Mouse (Mus musculus) forebrain, embryonic 13.5 days (tissue): ENCODE measurements around the gene Stac. TPM values are rescaled to one million over a fixed set of nuclear protein-coding genes. Genes with fewer than 3 reads are reported as not detected.

Experiments
- ATAC-seq: fragments of 200-750 bp; cut with Nextera tagmentation; 2 replicates; pipeline ENCODE4 v1.8.0; 2017
- H3K27ac ChIP-seq: fragments of 300-500 bp; sonication (generic); 2 replicates; pipeline ENCODE4 v1.5.1; 2015; ENCODE audit warnings: inconsistent platforms, mild to moderate bottlenecking, moderate library complexity
- H3K27me3 ChIP-seq: fragments of 300-500 bp; sonication (generic); 2 replicates; pipeline ENCODE4 v1.6.1; 2015; ENCODE audit warnings: mild to moderate bottlenecking, inconsistent platforms
- H3K36me3 ChIP-seq: fragments of 300-500 bp; sonication (generic); 2 replicates; pipeline ENCODE4 v1.6.1; 2015; ENCODE audit warnings: mild to moderate bottlenecking, inconsistent platforms; ENCODE audit not compliant: poor library complexity, severe bottlenecking
- H3K4me1 ChIP-seq: fragments of 300-500 bp; sonication (generic); 2 replicates; pipeline ENCODE4 v1.6.1; 2015; ENCODE audit warnings: inconsistent platforms
- H3K4me2 ChIP-seq: fragments of 300-500 bp; sonication (generic); 2 replicates; pipeline ENCODE4 v1.6.1; 2015; ENCODE audit warnings: inconsistent platforms, mild to moderate bottlenecking, moderate library complexity
- H3K4me3 ChIP-seq: fragments of 300-500 bp; sonication (generic); 2 replicates; pipeline ENCODE4 v1.5.1; 2015; ENCODE audit warnings: mild to moderate bottlenecking, inconsistent platforms
- H3K9ac ChIP-seq: fragments of 300-500 bp; sonication (generic); 2 replicates; pipeline ENCODE4 v1.6.1; 2015; ENCODE audit warnings: mild to moderate bottlenecking, inconsistent platforms
- H3K9me3 ChIP-seq: fragments of 300-500 bp; sonication (generic); replicated peaks from 2 replicates; pipeline ENCODE4 v1.6.1; 2016; ENCODE audit warnings: inconsistent platforms
- WGBS: fragments of 180-500 bp; shearing (Covaris S2); methylation state at CpG from one replicate; pipeline ENCODE4 v1.1.7; 2015; 5-methylcytosine and 5-hydroxymethylcytosine counted together
- polyA plus RNA-seq: library from polyadenylated mRNA; unstranded; fragments of >200 nt; fragmentation: Nextera tagmentation; extraction: Ambion mirVana; gene quantifications from 2 replicates; pipeline ENCODE4 v1.2.1, GENCODE M21; 2015

Gene Stac
- 3.1 and 3.4 TPM in 2 replicates for polyA plus RNA-seq

GRCm38 (mm10) chr9:111689680-111690483 is at the start of gene Stac:
Stac (minus strand) TSS chr9:111690348.
- no peak within 1 kb of the TSS for H3K27ac ChIP-seq
- 4% methylated on average over 33 of the region's 64 CpGs for WGBS
- H3K9me3 ChIP-seq, result no peaks in the 10 kb centered on the region
- H3K4me1 ChIP-seq, result peaks cover 12% of the 10 kb centered on the region; the same call in 1 of the 2 replicates
- peak within 1 kb of the TSS; percentile 92 for H3K4me2 ChIP-seq
- peaks cover 14% of the 10 kb centered on the region for H3K27me3 ChIP-seq
- H3K9ac ChIP-seq, result peak within 1 kb of the TSS; percentile 63
- H3K36me3 ChIP-seq, result no peaks in the 10 kb centered on the region
- H3K4me3 ChIP-seq, result peak within 1 kb of the TSS; percentile 54
- ATAC-seq, result peak; percentile 89

GRCm38 (mm10) chr9:111739431-111740245 is 49.5 kb upstream of the Stac start:
- no peak overlapping the region for H3K4me2 ChIP-seq
- no peaks in the 10 kb centered on the region for H3K36me3 ChIP-seq
- no peaks in the 10 kb centered on the region for H3K9me3 ChIP-seq
- H3K9ac ChIP-seq, result no peak overlapping the region
- no peaks in the 10 kb centered on the region for H3K4me1 ChIP-seq
- H3K4me3 ChIP-seq, result no peak overlapping the region
- WGBS, result 77% methylated on average over 10 of the region's 10 CpGs
- H3K27me3 ChIP-seq, result no peaks in the 10 kb centered on the region
- no peak overlapping the region for H3K27ac ChIP-seq
- no peak for ATAC-seq

GRCm38 (mm10) chr9:111739026-111739425 is 48.9 kb upstream of the Stac start:
- H3K9ac ChIP-seq, result no peak overlapping the region
- H3K4me1 ChIP-seq, result no peaks in the 10 kb centered on the region
- 71% methylated on average over 3 of the region's 3 CpGs for WGBS
- no peaks in the 10 kb centered on the region for H3K36me3 ChIP-seq
- no peak overlapping the region for H3K4me2 ChIP-seq
- no peak overlapping the region for H3K4me3 ChIP-seq
- ATAC-seq, result no peak
- no peak overlapping the region for H3K27ac ChIP-seq
- no peaks in the 10 kb centered on the region for H3K9me3 ChIP-seq
- no peaks in the 10 kb centered on the region for H3K27me3 ChIP-seq

- no peak overlapping the region for H3K9ac ChIP-seq
- no peaks in the 10 kb centered on the region for H3K36me3 ChIP-seq
- ATAC-seq, result no peak
- H3K4me2 ChIP-seq, result no peak overlapping the region
- H3K4me1 ChIP-seq, result no peaks in the 10 kb centered on the region
- H3K27ac ChIP-seq, result no peak overlapping the region
- no peaks in the 10 kb centered on the region for H3K9me3 ChIP-seq
- whole genome bisulfite sequencing, result 87% methylated on average over 2 of the region's 2 CpGs
- no peaks in the 10 kb centered on the region for H3K27me3 ChIP-seq
- H3K4me3 ChIP-seq, result no peak overlapping the region
These were observed 47.6 kb upstream of the Stac start for GRCm38 (mm10) chr9:111737796-111738195.

GRCm38 (mm10) chr9:111735931-111736330 is 45.8 kb upstream of the Stac start:
- H3K4me2 ChIP-seq, result no peak overlapping the region
- H3K36me3 ChIP-seq, result no peaks in the 10 kb centered on the region
- no peaks in the 10 kb centered on the region for H3K9me3 ChIP-seq
- no peak overlapping the region for H3K27ac ChIP-seq
- H3K4me1 ChIP-seq, result no peaks in the 10 kb centered on the region
- H3K4me3 ChIP-seq, result no peak overlapping the region
- H3K9ac ChIP-seq, result no peak overlapping the region
- 80% methylated on average over 3 of the region's 3 CpGs for WGBS
- ATAC-seq, result no peak
- H3K27me3 ChIP-seq, result no peaks in the 10 kb centered on the region

- no peak for ATAC-seq
- Histone ChIP-seq H3K36me3 (no peaks in the 10 kb centered on the region), H3K27ac (no peak overlapping the region), H3K4me1 (no peaks in the 10 kb centered on the region), H3K27me3 (no peaks in the 10 kb centered on the region), H3K9ac (no peak overlapping the region), H3K4me2 (no peak overlapping the region), H3K9me3 (no peaks in the 10 kb centered on the region), H3K4me3 (no peak overlapping the region)
- WGBS, result 85% methylated on average over 9 of the region's 9 CpGs
These were observed 42.0 kb upstream of the Stac start for GRCm38 (mm10) chr9:111731939-111732670.

GRCm38 (mm10) chr9:111724981-111725593 is 34.9 kb upstream of the Stac start:
- Histone ChIP-seq H3K4me2 (no peak overlapping the region), H3K36me3 (no peaks in the 10 kb centered on the region), H3K27ac (no peak overlapping the region), H3K27me3 (no peaks in the 10 kb centered on the region), H3K4me3 (no peak overlapping the region), H3K4me1 (peaks cover 7% of the 10 kb centered on the region; the same call in 1 of the 2 replicates), H3K9me3 (no peaks in the 10 kb centered on the region), H3K9ac (no peak overlapping the region)
- ATAC-seq, result no peak
- WGBS, result 7% methylated on average over 5 of the region's 5 CpGs

- H3K4me1 ChIP-seq, result no peaks in the 10 kb centered on the region
- H3K4me3 ChIP-seq, result no peak overlapping the region
- no peaks in the 10 kb centered on the region for H3K9me3 ChIP-seq
- no peak overlapping the region for H3K9ac ChIP-seq
- no peak overlapping the region for H3K27ac ChIP-seq
- no peaks in the 10 kb centered on the region for H3K27me3 ChIP-seq
- H3K4me2 ChIP-seq, result no peak overlapping the region
- ATAC-seq, result no peak
- WGBS, result 68% methylated on average over 3 of the region's 3 CpGs
- no peaks in the 10 kb centered on the region for H3K36me3 ChIP-seq
These were observed 24.3 kb upstream of the Stac start for GRCm38 (mm10) chr9:111714457-111714856.

GRCm38 (mm10) chr9:111700101-111700500 is 10.0 kb upstream of the Stac start:
- H3K36me3 ChIP-seq, result no peaks in the 10 kb centered on the region
- no peaks in the 10 kb centered on the region for H3K9me3 ChIP-seq
- no peak overlapping the region for H3K4me3 ChIP-seq
- 83% methylated on average over 2 of the region's 2 CpGs for WGBS
- H3K27me3 ChIP-seq, result no peaks in the 10 kb centered on the region
- no peaks in the 10 kb centered on the region for H3K4me1 ChIP-seq
- no peak overlapping the region for H3K27ac ChIP-seq
- no peak overlapping the region for H3K9ac ChIP-seq
- no peak overlapping the region for H3K4me2 ChIP-seq
- no peak for ATAC-seq

- H3K4me3 ChIP-seq, result peak overlapping the region; percentile 54
- 10% methylated on average over 6 of the region's 6 CpGs for WGBS
- H3K36me3 ChIP-seq, result no peaks in the 10 kb centered on the region
- no peak for ATAC-seq
- H3K27ac ChIP-seq, result no peak overlapping the region
- H3K27me3 ChIP-seq, result peaks cover 14% of the 10 kb centered on the region
- peaks cover 12% of the 10 kb centered on the region; the same call in 1 of the 2 replicates for H3K4me1 ChIP-seq
- peak overlapping the region; percentile 92 for H3K4me2 ChIP-seq
- peak overlapping the region; percentile 63 for H3K9ac ChIP-seq
- no peaks in the 10 kb centered on the region for H3K9me3 ChIP-seq
These were observed 322 bp upstream of the Stac start for GRCm38 (mm10) chr9:111690484-111690855.

GRCm38 (mm10) chr9:111689146-111689545 is 1.0 kb downstream of the Stac start:
- no peak for ATAC-seq
- H3K27ac ChIP-seq, result no peak overlapping the region
- H3K9me3 ChIP-seq, result no peaks in the 10 kb centered on the region
- H3K36me3 ChIP-seq, result no peaks in the 10 kb centered on the region
- H3K4me1 ChIP-seq, result peaks cover 12% of the 10 kb centered on the region; the same call in 1 of the 2 replicates
- H3K9ac ChIP-seq, result no peak overlapping the region
- H3K4me3 ChIP-seq, result no peak overlapping the region
- peaks cover 14% of the 10 kb centered on the region for H3K27me3 ChIP-seq
- 76% methylated on average over 11 of the region's 11 CpGs for WGBS
- peak overlapping the region; percentile 92 for H3K4me2 ChIP-seq
